Mouse (Mus musculus) MEL (cell line): Measurements from ENCODE around the gene Bms1. TPM values are rescaled to one million over a fixed set of nuclear protein-coding genes. Genes with fewer than 3 reads are reported as not detected.

ENCODE experiments used
- DNase-seq: peaks from one replicate; pipeline ENCODE4 v3.0.0; 2011; ENCODE audit warnings: low read depth, low spot score
- H3K27ac ChIP-seq: 2 replicates; pipeline ENCODE4 v1.5.1; 2012; ENCODE audit warnings: low read depth, mild to moderate bottlenecking, control low read depth, low read length, moderate library complexity; ENCODE audit not compliant: control insufficient read depth
- H3K27me3 ChIP-seq, 2 experiments: fragments of 150-350 bp in 1 of 2; sonication (generic) in 1 of 2; 2 replicates each; pipeline ENCODE4 v1.6.1; 2012; ENCODE audit warnings: low read length in 2 of 2, mild to moderate bottlenecking in 2 of 2, improper control_type of control experiment in 1 of 2, moderate library complexity in 1 of 2; ENCODE audit not compliant: insufficient read depth in 2 of 2, control insufficient read depth in 1 of 2
- H3K36me3 ChIP-seq, 2 experiments: 2 replicates each; pipeline ENCODE4 v1.6.1; 2012 to 2014; ENCODE audit warnings: low read length in 2 of 2, improper control_type of control experiment in 1 of 2, inconsistent platforms in 1 of 2, mild to moderate bottlenecking in 1 of 2; ENCODE audit not compliant: insufficient read depth in 2 of 2, control insufficient read depth in 1 of 2
- H3K4me1 ChIP-seq, 2 experiments: fragments of 150-350 bp in 1 of 2; sonication (generic) in 1 of 2; 2 replicates each; pipeline ENCODE4 v1.6.1; 2012; ENCODE audit warnings: low read length in 2 of 2, improper control_type of control experiment in 1 of 2, mild to moderate bottlenecking in 1 of 2; ENCODE audit not compliant: insufficient read depth in 2 of 2, control insufficient read depth in 1 of 2
- H3K4me3 ChIP-seq, 2 experiments: fragments of 150-350 bp in 1 of 2; sonication (generic) in 1 of 2; 2 replicates each; pipeline ENCODE4 v1.5.1; 2012; ENCODE audit warnings: low read depth in 2 of 2, low read length in 2 of 2, mild to moderate bottlenecking in 2 of 2, moderate library complexity in 2 of 2, control low read depth in 1 of 2, improper control_type of control experiment in 1 of 2; ENCODE audit not compliant: control insufficient read depth in 1 of 2, insufficient read depth in 1 of 2
- H3K79me2 ChIP-seq: 2 replicates; pipeline ENCODE4 v1.6.1; 2012; ENCODE audit warnings: mild to moderate bottlenecking, low read length, moderate library complexity; ENCODE audit not compliant: control insufficient read depth, poor library complexity, insufficient read depth
- H3K9ac ChIP-seq: 2 replicates; pipeline ENCODE4 v1.6.1; 2012; ENCODE audit warnings: low read depth, mild to moderate bottlenecking, control low read depth, low read length, moderate library complexity; ENCODE audit not compliant: control insufficient read depth, poor library complexity, severe bottlenecking
- H3K9me3 ChIP-seq: fragments of 150-350 bp; sonication (generic); replicated peaks from 2 replicates; pipeline ENCODE4 v1.6.1; 2012; ENCODE audit warnings: mild to moderate bottlenecking, low read length, improper control_type of control experiment, moderate library complexity; ENCODE audit not compliant: insufficient read depth
- BHLHE40 ChIP-seq: IDR thresholded peaks from 2 replicates; pipeline ENCODE4 v1.6.1; 2012; ENCODE audit warnings: low read depth, mild to moderate bottlenecking, inconsistent platforms, low read length, improper control_type of control experiment, borderline replicate concordance
- CHD1 ChIP-seq: IDR thresholded peaks from 2 replicates; pipeline ENCODE4 v1.6.1; 2012; ENCODE audit warnings: low read depth, mild to moderate bottlenecking, inconsistent platforms, low read length, improper control_type of control experiment
- CTCF ChIP-seq, 3 experiments: IDR thresholded peaks in 2 of 3; conservative IDR thresholded peaks in 1 of 3; 2 replicates each; pipeline ENCODE4 v1.5.1; 2011 to 2012; ENCODE audit warnings: low read length in 3 of 3, low read depth in 2 of 3, mild to moderate bottlenecking in 2 of 3, improper control_type of control experiment in 1 of 3, inconsistent platforms in 1 of 3, mixed read lengths in 1 of 3, moderate library complexity in 1 of 3; ENCODE audit not compliant: control insufficient read depth in 1 of 3, insufficient read depth in 1 of 3, poor library complexity in 1 of 3, severe bottlenecking in 1 of 3
- ELF1 ChIP-seq: IDR thresholded peaks from 2 replicates; pipeline ENCODE4 v1.6.1; 2014; ENCODE audit warnings: low read depth, mild to moderate bottlenecking, inconsistent platforms, low read length, improper control_type of control experiment, moderate library complexity
- ETS1 ChIP-seq: IDR thresholded peaks from 2 replicates; pipeline ENCODE4 v1.6.1; 2012; ENCODE audit warnings: low read depth, mild to moderate bottlenecking, inconsistent platforms, low read length, improper control_type of control experiment, moderate library complexity
- GABPA ChIP-seq: IDR thresholded peaks from 2 replicates; pipeline ENCODE4 v1.6.1; 2012; ENCODE audit warnings: low read depth, mild to moderate bottlenecking, inconsistent platforms, low read length, improper control_type of control experiment, moderate library complexity
- JUND ChIP-seq: IDR thresholded peaks from 2 replicates; pipeline ENCODE4 v1.6.1; 2011; ENCODE audit warnings: low read depth, mild to moderate bottlenecking, improper control_type of control experiment, low read length
- KAT2A ChIP-seq: conservative IDR thresholded peaks from 2 replicates; pipeline ENCODE4 v1.6.1; 2012; ENCODE audit warnings: low read depth, low read length, improper control_type of control experiment, inconsistent platforms
- MAX ChIP-seq: IDR thresholded peaks from 2 replicates; pipeline ENCODE4 v1.6.1; 2011; ENCODE audit warnings: low read length, improper control_type of control experiment
- MXI1 ChIP-seq: IDR thresholded peaks from 2 replicates; pipeline ENCODE4 v1.6.1; 2011; ENCODE audit warnings: mild to moderate bottlenecking, low read depth, low read length, improper control_type of control experiment
- NELFE ChIP-seq: IDR thresholded peaks from 2 replicates; pipeline ENCODE4 v1.6.1; 2011; ENCODE audit warnings: low read depth, low read length, improper control_type of control experiment
- POLR2A ChIP-seq, 2 experiments: IDR thresholded peaks; 2 replicates each; pipeline ENCODE4 v1.6.1; 2011 to 2012; ENCODE audit warnings: low read length in 2 of 2, mild to moderate bottlenecking in 2 of 2, control low read depth in 1 of 2, improper control_type of control experiment in 1 of 2, low read depth in 1 of 2, moderate library complexity in 1 of 2; ENCODE audit not compliant: control insufficient read depth in 1 of 2, insufficient read depth in 1 of 2, poor library complexity in 1 of 2
- POLR2AphosphoS5 ChIP-seq: IDR thresholded peaks from 2 replicates; pipeline ENCODE4 v1.6.1; 2012; ENCODE audit warnings: low read depth, borderline replicate concordance, mild to moderate bottlenecking, inconsistent platforms, low read length, moderate library complexity, mixed read lengths
- SIN3A ChIP-seq: IDR thresholded peaks from 2 replicates; pipeline ENCODE4 v1.6.1; 2012; ENCODE audit warnings: low read length, improper control_type of control experiment, inconsistent platforms
- SMC3 ChIP-seq: IDR thresholded peaks from 2 replicates; pipeline ENCODE4 v1.6.1; 2011; ENCODE audit warnings: low read depth, low read length, improper control_type of control experiment
- TBP ChIP-seq: IDR thresholded peaks from 2 replicates; pipeline ENCODE4 v1.8.0; 2011; ENCODE audit warnings: low read depth, low read length, improper control_type of control experiment
- TCF12 ChIP-seq: IDR thresholded peaks from 2 replicates; pipeline ENCODE4 v1.6.1; 2014; ENCODE audit warnings: low read depth, mild to moderate bottlenecking, inconsistent platforms, low read length, improper control_type of control experiment, moderate library complexity
- UBTF ChIP-seq: IDR thresholded peaks from 2 replicates; pipeline ENCODE4 v1.6.1; 2012; ENCODE audit warnings: low read depth, mild to moderate bottlenecking, inconsistent platforms, low read length, improper control_type of control experiment, moderate library complexity, borderline replicate concordance; ENCODE audit not compliant: insufficient read depth
- USF1 ChIP-seq: IDR thresholded peaks from 2 replicates; pipeline ENCODE4 v1.6.1; 2014; ENCODE audit warnings: low read depth, mild to moderate bottlenecking, inconsistent platforms, low read length, improper control_type of control experiment, moderate library complexity
- USF2 ChIP-seq, 2 experiments: IDR thresholded peaks; 2 replicates each; pipeline ENCODE4 v1.6.1; 2011 to 2012; ENCODE audit warnings: improper control_type of control experiment in 2 of 2, low read length in 2 of 2, borderline replicate concordance in 1 of 2, inconsistent platforms in 1 of 2, low read depth in 1 of 2, mild to moderate bottlenecking in 1 of 2; ENCODE audit not compliant: insufficient read depth in 1 of 2
- ZC3H11A ChIP-seq: IDR thresholded peaks from 2 replicates; pipeline ENCODE4 v1.6.1; 2012; ENCODE audit warnings: low read depth, mild to moderate bottlenecking, inconsistent platforms, low read length, improper control_type of control experiment
- ZKSCAN1 ChIP-seq: IDR thresholded peaks from 2 replicates; pipeline ENCODE4 v1.6.1; 2012; ENCODE audit warnings: low read depth, mild to moderate bottlenecking, inconsistent platforms, low read length, improper control_type of control experiment, moderate library complexity
- ZMIZ1 ChIP-seq: IDR thresholded peaks from 2 replicates; pipeline ENCODE4 v1.6.1; 2012; ENCODE audit warnings: low read depth, mild to moderate bottlenecking, inconsistent platforms, low read length, improper control_type of control experiment, moderate library complexity
- polyA plus RNA-seq, 2 experiments: library from polyadenylated mRNA; stranded (reverse) in 1 of 2; unstranded in 1 of 2; fragments of >175 nt in 1 of 2; fragments of >200 nt in 1 of 2; gene quantifications; 2 replicates each; pipeline versions ENCODE4 v1.2.1 to v1.2.4; 2012; ENCODE audit warnings: low replicate concordance in 2 of 2, low read depth in 1 of 2; ENCODE audit not compliant: insufficient read length in 2 of 2, insufficient read depth in 1 of 2, missing spikeins in 1 of 2
- total RNA-seq: library from RNA; depleted of rRNA; stranded (reverse); fragments of 300-350 nt; gene quantifications from 2 replicates; pipeline ENCODE4 v1.2.3, GENCODE M21; 2012

Gene Bms1
- total and polyA plus RNA-seq, 3 experiments: 100 to 384 (median 109) TPM

DNA sequence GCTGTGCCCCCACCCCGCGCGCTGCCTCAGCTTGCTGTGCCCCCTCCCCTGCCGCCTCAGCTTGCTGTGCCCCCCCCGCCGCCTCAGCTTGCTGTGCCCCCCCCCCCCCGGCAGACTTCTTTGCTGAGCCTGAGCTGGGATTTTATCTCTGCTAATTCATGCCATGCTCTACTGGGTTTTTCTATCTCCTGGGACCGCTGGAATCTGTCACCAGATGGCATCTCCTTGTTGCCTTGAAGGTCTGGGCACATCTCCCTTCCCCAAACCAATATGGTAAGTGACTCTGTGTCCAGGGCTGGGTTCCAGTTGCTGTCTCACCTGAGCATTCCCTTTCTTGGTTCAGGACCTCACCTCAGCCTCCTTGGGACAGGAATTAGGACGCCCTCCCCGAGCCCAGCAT lies 41.7 kb downstream of the Bms1 start:
- no peak for DNase-seq
- no peaks in the 10 kb centered on the region for H3K9me3 ChIP-seq
- H3K36me3 ChIP-seq: peaks cover 0 to 15% of the 10 kb centered on the region in 2 experiments; a peak in 2 of 4 replicates
- no peak overlapping the region for H3K9ac ChIP-seq
- H3K4me1 ChIP-seq: peaks cover 0 to 16% of the 10 kb centered on the region in 2 experiments; a peak in 3 of 4 replicates
- no peaks in the 10 kb centered on the region for H3K27me3 ChIP-seq
- H3K27ac ChIP-seq: no peak overlapping the region
- no peak overlapping the region for H3K4me3 ChIP-seq
- TF ChIP-seq CHD1 (no peak), TBP (no peak), ETS1 (no peak), TCF12 (no peak)
- no peaks in the 10 kb centered on the region for H3K79me2 ChIP-seq

DNA sequence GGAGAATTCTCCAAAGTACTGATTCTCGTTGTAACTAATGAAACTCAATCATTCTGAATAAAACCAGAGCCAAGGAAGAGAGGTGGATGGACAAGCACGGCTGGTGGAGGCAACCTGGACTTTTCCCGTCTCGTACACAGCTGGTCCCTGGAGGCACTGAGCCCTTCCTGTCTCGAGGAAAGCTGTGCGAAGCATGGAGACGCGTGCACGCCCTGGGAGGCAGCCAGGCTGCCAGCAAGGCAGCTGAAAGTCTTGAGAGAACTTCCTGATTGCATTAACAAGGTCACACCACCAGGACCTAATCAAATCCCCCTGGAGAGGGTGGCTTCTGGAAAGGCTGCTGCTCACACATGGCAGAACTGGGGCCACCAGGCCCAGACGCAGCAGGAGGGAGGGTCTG lies 43.3 kb downstream of the Bms1 start:
- peaks cover 0 to 11% of the 10 kb centered on the region in 2 experiments; a peak in 2 of 4 replicates for H3K36me3 ChIP-seq
- H3K79me2 ChIP-seq: no peaks in the 10 kb centered on the region
- H3K4me1 ChIP-seq: peaks cover 0 to 9% of the 10 kb centered on the region in 2 experiments; a peak in 2 of 4 replicates
- no peaks in the 10 kb centered on the region for H3K27me3 ChIP-seq
- no peak overlapping the region for H3K27ac ChIP-seq
- H3K9me3 ChIP-seq: no peaks in the 10 kb centered on the region
- TF ChIP-seq UBTF: no peak
- no peak for TF ChIP-seq GABPA
- TF ChIP-seq USF1: no peak
- no peak for TF ChIP-seq USF2 (IDR thresholded peaks at IDR 0.05; ENCODE audit: borderline replicate concordance in 1 of 2, insufficient read depth in 1 of 2, low read depth in 1 of 2, low read length in 2 of 2)
- no peak for TF ChIP-seq ELF1
- no peak for DNase-seq
- no peak overlapping the region for H3K4me3 ChIP-seq
- H3K9ac ChIP-seq: no peak overlapping the region

DNA sequence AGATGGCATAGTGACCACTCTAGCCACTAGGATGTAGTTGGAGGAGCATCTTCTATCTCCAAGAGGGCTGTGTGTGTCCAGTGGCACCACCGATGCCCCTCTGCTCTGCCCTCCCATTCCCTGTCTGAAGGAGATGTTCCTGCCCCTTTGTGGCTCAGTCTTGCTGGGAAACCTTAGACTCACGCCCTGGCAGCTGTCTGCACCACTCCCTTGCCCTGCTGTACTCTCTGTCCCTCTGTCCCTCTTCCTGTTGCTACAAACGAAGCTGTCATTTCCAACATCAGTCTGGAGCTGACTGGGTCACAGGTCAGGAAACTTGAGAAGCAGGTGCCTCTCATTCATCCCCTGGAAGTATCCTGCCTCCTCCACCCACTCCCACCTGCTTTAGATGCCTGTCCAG lies 43.8 kb downstream of the Bms1 start:
- Histone ChIP-seq H3K36me3 (peaks cover 0 to 5% of the 10 kb centered on the region in 2 experiments; a peak in 2 of 4 replicates), H3K79me2 (no peaks in the 10 kb centered on the region), H3K9ac (no peak overlapping the region), H3K4me3 (no peak overlapping the region), H3K4me1 (peaks cover 0 to 3% of the 10 kb centered on the region in 2 experiments; a peak in 1 of 4 replicates), H3K9me3 (no peaks in the 10 kb centered on the region), H3K27ac (no peak overlapping the region), H3K27me3 (no peaks in the 10 kb centered on the region)
- TF ChIP-seq ZKSCAN1 (no peak), ZMIZ1 (no peak), BHLHE40 (no peak), USF1 (no peak), KAT2A (no peak), ETS1 (no peak), MAX (no peak), ELF1 (no peak), POLR2AphosphoS5 (no peak), ZC3H11A (no peak), NELFE (no peak), SMC3 (no peak), GABPA (no peak), USF2 (IDR thresholded peaks at IDR 0.05; ENCODE audit: borderline replicate concordance in 1 of 2, insufficient read depth in 1 of 2, low read depth in 1 of 2, low read length in 2 of 2) (no peak), POLR2A (IDR thresholded peaks at IDR 0.05; ENCODE audit: control insufficient read depth in 1 of 2, insufficient read depth in 1 of 2, low read depth in 1 of 2, low read length in 2 of 2, poor library complexity in 1 of 2) (no peak), JUND (no peak), MXI1 (no peak), SIN3A (no peak), UBTF (no peak), CTCF (IDR thresholded peaks at IDR 0.05 in 2 of 3, conservative IDR thresholded peaks at IDR 0.05 in 1 of 3; ENCODE audit: control insufficient read depth in 1 of 3, insufficient read depth in 1 of 3, low read depth in 2 of 3, low read length in 3 of 3, poor library complexity in 1 of 3, severe bottlenecking in 1 of 3) (no peak)
- DNase-seq: no peak
